Mouse (Mus musculus): ENCODE measurements around the gene Gm13101.
"Not testable (repeated sequence)": the region's sequence is repeated elsewhere in the genome, so short reads cannot be mapped to it uniquely, and the experiment has no call there.

The Gm13101 gene

DNA sequence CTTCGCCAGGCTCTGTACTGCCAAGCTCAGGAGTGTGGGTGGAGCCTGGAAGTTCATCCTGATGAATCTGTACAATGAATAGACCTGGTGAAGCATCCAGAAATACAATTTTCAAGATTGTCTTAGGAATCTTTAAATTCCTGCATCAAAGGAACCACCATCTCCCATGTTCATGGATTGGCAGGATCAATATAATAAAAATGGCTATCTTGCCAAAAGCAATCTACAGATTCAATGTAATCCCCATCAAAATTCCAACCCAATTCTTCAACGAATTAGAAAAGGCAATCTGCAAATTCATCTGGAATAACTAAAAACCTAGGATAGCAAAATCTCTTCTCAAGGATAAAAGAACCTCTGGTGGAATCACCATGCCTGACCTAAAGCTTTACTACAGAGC is at the start of gene Gm13101:
Gene Gm13101, minus strand, starts transcription at position 101 of the 400 bp plus-strand sequence.
- not testable (repeated sequence) for DNase-seq (ENCODE audit: low read depth, low spot score)

GRCm38 (mm10) chr4:143994269-143994668 is 27.5 kb upstream of the Gm13101 start, which contains the start of gene Pramef17:
Gene Pramef17 (minus strand): TSS chr4:143994369.
- DNase-seq (ENCODE audit: low read depth, low spot score) = not testable (repeated sequence)

GRCm38 (mm10) chr4:143988126-143988525 is 21.4 kb upstream of the Gm13101 start:
- not testable (repeated sequence) for DNase-seq (ENCODE audit: low read depth, low spot score)

DNA sequence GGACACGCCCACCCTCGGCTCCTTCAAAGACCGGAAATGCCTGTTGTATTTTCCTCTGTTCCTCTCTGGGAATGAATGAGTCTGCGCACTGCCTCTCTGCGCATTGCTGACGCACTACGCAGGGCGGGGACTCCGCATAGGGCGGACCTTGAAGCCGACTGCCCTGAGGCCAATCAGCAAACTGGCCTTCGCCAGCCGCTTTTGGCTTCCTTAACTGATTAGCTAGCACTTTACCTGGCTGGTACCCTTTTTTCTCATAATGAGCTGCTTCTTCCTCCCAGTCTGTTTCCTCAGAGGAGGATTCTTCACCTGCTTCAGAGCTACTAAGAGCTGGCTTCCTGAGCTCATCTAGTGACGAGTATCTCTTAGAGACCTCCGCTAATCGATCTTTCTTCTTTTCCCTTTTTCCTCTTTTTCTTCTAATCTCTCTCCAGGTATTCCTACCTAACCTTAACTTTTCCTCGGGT is 20.8 kb upstream of the Gm13101 start:
- DNase-seq (ENCODE audit: low read depth, low spot score) = not testable (repeated sequence)

GRCm38 (mm10) chr4:143985733-143986132 is 19.0 kb upstream of the Gm13101 start:
- DNase-seq (ENCODE audit: low read depth, low spot score) = not testable (repeated sequence)

- DNase-seq (ENCODE audit: low read depth, low spot score) = not testable (repeated sequence)
These were observed 18.4 kb upstream of the Gm13101 start for GRCm38 (mm10) chr4:143985165-143985564.

DNA sequence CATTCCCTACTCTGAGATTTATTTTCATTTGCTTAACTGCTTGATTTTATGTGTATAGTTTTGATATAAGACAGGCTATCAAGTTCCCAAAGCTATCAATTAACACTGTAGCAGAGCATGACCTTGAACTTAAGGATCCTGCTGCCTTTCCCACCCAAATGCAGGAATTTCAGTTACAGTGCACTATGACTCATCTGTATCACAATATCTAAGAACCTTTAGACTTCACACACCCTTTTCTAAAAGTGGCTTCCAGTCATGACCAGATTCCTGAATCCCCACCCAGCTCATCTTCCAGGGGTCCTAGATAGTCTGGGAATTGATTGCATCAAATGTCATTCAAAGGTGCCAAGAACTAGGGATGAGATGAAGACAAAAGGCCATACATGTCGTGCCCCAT is 16.7 kb upstream of the Gm13101 start:
- not testable (repeated sequence) for DNase-seq (ENCODE audit: low read depth, low spot score)

DNA sequence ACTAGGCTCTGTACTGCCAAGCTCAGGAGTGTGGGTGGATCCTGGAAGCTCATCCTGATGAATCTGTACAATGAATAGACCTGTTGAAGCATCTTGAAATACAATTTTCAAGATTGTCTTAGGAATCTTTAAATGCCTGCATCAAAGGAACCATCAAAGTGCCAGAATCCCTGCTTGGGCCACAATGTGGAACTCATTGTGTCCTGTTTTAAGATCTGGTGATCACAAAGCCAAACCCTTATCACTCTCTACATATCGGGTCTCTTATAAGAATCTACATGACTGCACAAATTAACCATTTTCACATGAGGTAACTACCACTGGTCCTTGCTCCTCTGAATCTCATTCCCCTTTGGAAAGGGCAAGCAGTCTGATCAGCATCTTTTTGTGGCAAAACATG is 15.8 kb downstream of the Gm13101 start, which contains the start of gene Pramef25:
Gene Pramef25, minus strand, starts transcription at position 101 of the 400 bp plus-strand sequence.
- DNase-seq (ENCODE audit: low read depth, low spot score) = not testable (repeated sequence)

Data from mesoderm, embryonic 11.5 days (tissue).